Mouse (Mus musculus) urinary bladder, adult 18-20 months (tissue): ENCODE results near the gene Gpr15.

Experiments
- DNase-seq, 2 experiments: peaks; one replicate each; pipeline ENCODE4 v3.0.0; 2022; ENCODE audit warnings: low spot score in 2 of 2, mixed read lengths in 2 of 2

The Gpr15 gene

DNA sequence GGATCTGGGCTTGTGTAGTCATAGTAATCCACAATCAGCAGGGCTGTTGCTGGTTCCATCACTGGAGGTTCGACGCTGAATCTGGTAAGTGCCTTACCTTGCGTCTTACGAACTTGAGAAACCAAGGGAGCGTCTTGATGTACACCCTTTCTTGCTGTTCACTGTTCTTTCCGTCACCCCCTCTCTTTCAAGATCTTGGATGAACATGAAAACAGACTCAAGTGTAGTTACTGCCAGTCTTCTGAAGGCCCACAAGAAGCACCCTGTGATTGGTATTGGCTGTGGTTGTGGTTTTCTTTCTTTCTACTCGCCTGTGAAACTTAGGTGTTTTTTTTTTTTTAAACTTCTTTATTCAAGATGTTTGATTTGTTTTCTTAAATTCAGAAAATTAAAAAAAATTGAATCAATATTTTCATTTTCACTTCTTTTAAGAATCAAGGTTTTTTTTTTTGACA, at the start of gene Gpr15:
Gene Gpr15, minus strand, starts transcription at position 405 of the 455 bp plus-strand sequence.
- DNase-seq, result no peak

GRCm38 (mm10) chr16:58763076-58763475, 44.2 kb upstream of the Gpr15 start, which contains the start of gene Olfr172:
Gene Olfr172 (minus strand): TSS chr16:58763176.
- DNase-seq, result no peak

DNA sequence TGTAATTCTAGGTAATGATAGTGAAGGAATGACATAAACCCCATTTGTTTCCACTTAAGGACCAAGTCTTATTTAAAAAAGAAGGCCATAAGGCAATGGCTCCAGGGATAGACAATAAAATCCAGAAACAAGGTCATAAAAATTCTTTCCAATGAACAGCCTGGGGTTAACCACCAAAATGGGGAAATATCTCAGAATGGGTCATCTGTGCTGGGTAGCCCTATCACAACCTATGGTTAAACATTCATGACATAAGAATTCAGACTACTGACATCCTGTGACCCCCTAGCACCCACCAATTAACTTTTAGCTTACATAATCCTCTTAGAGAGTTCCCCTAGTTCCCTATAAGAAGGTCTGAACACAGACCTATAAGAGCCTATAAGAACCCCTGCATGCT, 37.3 kb upstream of the Gpr15 start:
- no peak for DNase-seq

GRCm38 (mm10) chr16:58751314-58751713, 32.4 kb upstream of the Gpr15 start:
- no peak for DNase-seq

DNA sequence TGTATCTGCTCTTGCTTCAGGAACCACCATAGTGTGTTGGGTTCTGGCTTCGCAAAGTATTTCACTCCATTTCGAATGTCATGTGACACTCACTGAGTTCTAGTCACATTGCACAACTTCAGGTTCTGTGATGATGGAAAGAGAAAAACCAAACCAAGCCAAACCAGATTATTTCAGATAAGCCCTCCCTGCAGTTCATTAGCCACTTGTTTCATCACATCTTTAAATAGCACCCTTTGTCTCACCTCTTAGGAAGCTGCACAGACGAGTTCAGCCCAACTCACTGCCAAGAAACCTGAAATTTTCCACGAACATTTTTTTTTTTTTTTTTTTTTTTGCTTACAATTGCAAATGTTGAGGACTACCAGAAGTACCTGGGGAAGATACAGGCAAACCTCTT, 27.8 kb upstream of the Gpr15 start:
- no peak for DNase-seq

- DNase-seq, result no peak
These were observed 21.9 kb upstream of the Gpr15 start for GRCm38 (mm10) chr16:58740751-58741150.

DNA sequence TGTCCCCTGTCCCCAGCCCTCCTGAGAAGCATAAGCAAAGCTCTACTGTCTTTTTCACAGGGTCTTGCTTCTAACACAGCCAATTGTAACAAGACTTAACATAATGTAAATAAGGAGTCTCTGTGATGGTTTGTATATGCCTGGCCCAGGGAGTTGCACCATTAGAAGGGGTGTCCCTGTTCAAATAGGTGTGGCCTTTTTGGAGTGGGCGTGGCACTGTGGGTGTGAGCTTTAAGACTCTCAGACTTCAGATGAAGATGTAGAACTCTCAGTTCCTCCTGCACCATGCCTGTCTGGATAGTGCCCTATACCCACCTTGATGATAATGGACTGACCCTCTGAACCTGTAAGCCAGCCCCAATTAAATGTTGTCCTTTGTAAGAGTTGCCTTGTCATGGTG, 19.9 kb upstream of the Gpr15 start:
- DNase-seq, result no peak

DNA sequence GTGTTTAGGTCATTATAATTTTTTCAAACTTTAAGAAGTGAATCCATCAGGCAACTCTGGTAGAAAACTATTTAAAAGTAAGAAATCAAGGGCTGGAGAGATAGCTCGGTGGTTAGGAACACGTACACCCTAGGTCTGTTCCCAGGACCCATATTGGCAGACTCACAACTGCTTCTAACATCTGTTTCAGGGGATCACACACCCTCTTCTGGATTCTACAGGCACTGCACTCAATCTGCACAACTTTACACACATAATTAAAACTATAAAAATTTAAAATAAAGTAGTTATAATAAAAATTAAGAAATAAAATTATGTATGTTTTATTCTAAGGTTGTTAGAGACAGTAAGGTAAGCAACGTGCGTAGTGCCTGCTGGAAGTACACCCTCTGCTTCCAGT, 19.3 kb upstream of the Gpr15 start:
- no peak for DNase-seq

DNA sequence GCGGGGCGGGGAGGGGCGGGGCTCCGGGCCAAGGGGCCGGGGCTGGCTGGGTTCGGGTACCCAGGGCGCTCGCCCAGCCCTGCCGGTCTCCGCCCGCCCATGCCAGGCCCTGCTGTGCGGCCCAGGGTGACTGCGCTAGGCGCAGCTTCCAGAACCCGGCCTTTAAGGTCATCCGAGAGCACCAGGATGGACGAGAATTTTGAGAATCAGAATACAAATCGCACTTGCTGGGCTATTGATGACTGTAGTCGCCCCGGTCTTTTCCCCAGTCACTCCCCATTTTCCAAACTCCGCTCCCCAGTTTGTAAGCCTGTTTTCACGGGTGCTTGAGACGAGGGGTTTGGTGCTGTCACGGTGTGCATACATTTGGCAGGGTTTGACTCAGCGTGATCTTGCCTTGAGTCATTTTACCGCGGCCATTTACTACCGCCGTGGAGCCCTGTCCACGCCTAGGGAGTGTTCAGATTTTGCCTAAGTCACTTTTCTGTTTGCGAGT, 9.4 kb upstream of the Gpr15 start:
- DNase-seq, result no peak

DNA sequence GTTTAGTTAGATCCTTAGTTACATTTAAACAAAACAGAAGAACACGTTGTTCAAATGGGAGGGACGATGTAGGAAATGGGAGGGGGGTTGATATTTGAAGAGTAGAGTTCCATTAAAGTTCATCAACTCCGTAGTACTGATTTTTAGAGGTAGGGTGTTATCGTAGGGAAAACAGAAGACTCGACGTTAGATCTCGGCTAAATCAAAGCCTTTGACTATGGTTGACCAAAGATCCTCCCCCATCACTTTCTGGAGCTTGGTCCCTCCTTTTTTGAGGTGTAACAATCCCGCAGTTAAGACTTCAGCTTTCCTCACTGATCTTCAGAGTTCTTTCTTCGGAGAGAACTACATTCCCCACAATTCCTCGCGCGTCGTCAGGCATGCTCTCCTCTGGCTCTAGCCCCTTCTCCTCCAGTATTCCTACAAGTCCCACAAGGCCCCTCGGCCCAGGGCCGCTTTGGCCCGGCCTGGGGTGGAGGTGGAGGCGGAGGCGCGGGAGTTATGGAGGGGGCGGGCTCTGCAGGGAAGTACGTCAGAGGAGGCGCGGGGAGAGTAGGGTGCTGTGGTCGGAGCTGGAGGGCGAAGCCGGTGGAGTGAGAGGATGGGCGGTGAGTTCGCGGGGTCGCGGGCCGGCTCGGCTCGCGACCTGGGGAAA, 8.7 kb upstream of the Gpr15 start, which contains the start of gene Cldnd1:
Gene Cldnd1, plus strand, starts transcription at position 434 of the 655 bp plus-strand sequence.
- DNase-seq, result peak; percentile 83 to 96

GRCm38 (mm10) chr16:58726680-58727476, 8.0 kb upstream of the Gpr15 start:
- DNase-seq, result no peak

GRCm38 (mm10) chr16:58722292-58722691, 3.4 kb upstream of the Gpr15 start:
- DNase-seq, result no peak

- no peak for DNase-seq
These were observed 3.9 kb downstream of the Gpr15 start for GRCm38 (mm10) chr16:58715018-58715417.

DNA sequence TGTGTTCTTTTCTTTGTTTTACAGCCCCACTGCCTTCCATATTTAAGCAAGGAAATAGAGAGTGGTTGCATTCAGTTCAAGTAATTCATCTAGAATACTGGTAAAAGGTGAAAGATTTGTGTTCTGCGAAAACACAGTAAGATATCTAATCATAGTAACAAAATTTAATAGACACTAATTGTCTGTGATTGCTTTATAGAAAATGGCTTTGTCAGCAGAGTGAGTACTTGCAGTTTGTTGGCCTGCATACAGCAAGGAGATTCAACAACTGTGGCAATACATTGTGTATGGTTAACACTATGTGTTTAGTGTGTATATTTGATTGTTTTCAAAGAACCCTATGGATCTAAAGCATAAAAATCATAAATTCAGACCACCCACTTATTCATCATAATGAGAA, 5.7 kb downstream of the Gpr15 start:
- DNase-seq, result no peak

DNA sequence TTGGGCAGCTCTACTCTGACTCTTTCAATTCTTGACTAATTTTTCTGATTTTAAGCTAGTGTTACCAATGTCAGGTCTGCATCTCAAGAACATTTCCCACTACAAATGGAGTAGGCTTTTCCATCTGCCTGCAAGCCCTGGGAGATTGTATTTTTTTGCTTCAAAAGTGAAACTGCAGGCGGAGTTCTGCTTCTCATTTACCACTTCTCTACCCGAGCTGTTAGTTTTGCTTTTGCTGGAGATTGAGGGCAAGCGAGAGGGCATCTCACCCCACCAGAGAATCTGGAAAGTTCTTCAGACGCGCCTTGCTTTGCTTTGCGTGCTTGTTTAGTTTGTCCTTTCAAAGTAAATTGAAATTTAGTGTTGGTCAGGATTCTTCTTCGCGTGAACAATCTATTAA, 6.6 kb downstream of the Gpr15 start:
- no peak for DNase-seq

DNA sequence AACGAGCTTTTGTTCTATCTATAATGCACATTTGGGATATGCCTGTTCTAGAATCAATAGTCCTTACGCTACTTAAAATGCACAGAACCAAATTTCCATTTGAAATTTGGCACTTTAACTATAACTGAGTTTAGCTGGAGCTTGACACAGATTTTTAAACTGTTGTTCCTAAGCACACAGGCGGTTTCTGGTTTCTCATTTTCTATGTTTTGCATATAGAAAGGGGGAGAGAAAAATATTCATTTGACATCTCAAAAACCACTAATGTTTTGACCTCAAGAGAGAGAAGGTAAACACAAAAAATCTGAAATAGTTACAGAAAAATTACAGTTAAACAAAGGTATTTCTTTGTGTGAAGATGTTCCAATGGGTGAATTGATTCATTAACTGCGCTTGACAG, 9.3 kb downstream of the Gpr15 start:
- no peak for DNase-seq

DNA sequence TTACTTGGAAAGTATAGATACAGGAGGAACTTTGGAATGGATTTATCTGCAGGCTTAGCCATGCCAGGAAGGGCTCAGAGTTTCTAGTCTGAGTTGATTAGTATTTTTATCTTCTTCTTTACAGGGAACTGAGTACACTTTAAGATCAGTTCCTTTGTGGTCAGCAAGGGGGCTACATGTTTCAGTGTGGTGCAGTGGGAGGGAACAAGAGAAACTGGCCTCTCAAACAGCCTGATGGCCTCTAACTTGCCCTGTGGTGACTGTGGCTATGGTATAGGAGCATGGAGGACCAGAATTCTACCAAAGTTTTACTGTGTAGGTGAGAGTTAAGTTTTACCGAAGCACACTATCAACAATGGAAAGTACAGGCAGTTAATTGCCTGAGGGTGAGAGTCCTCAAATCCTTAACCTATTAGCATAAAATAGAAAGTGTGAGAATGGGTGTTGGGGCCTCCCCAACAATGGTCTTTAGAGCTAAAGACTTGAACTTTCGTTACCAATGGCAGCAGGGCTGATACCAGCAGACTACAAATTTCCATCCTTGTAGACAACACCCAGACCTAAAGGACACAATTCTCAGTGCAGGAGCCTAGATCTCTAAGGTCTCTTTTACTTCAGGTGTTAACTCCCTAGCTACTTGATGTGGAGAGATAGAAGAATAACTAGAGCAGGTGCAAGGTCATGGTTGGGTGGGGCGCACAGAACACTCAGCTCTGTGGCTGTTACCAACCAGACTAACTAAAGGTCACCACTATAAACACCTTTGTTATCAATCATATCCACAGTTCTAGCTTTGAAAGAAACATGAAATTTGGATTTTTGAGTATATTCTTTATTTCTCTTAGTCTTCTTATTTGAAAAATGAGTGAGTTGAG, 10.0 kb downstream of the Gpr15 start:
- no peak for DNase-seq

GRCm38 (mm10) chr16:58707276-58707905, 11.5 kb downstream of the Gpr15 start:
- DNase-seq, result no peak

GRCm38 (mm10) chr16:58704999-58705398, 13.9 kb downstream of the Gpr15 start:
- DNase-seq, result no peak

- DNase-seq, result no peak
These were observed 15.3 kb downstream of the Gpr15 start for GRCm38 (mm10) chr16:58703382-58704124.
